Mouse (Mus musculus): Measurements from ENCODE around the gene Gm28557.
"Not testable (repeated sequence)": the region's sequence is repeated elsewhere in the genome, so short reads cannot be mapped to it uniquely, and the experiment has no call there.

Gene Gm28557

GRCm38 (mm10) chr13:67108194-67108820 is at the start of gene Gm28557:
TSS of gene Gm28557 (minus strand) at chr13:67108604.
- peak; percentile 97 for DNase-seq

- DNase-seq, result peak; percentile 90
Observed at GRCm38 (mm10) chr13:67128038-67128721, 19.8 kb upstream of the Gm28557 start.

GRCm38 (mm10) chr13:67127507-67127906 is 19.1 kb upstream of the Gm28557 start:
- not testable (repeated sequence) for DNase-seq

DNA sequence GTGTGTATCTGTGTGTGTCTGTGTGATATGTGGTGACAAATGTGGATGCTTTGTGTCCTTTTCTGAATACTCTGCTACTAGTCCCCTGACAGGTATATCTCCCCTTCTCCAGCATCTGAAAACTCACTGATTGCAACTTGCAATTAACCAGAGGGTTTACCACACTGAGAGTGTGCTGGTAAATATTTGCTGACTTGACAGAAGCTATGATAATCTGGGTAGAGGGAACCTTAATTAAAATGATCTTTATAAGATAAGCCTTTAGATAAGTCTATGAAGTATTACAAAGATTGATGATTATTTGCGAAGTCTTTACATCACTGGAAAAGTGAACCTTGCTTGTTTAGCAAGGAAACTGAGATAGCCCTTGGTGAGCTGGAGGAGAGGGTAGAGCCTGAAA is 16.1 kb upstream of the Gm28557 start:
- DNase-seq, result no peak

DNA sequence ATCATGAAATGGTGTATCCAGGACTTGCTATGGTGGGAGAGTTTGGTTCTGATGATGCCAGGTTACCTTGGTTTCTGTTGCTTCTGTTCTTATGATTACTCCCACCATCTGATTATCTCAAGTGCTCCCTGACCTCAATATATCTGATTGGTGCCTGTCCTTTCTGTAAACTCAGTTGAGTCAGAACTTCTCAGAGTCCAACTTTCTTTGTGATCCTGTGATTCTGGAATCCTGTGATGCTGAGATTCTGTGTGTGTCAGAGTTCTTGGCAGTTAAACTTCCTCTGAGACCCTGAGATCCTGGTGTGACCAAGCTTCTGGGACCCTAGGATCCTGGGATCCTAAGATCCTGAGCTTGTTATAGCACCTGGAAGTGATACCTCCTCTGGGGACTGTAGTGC is 13.0 kb upstream of the Gm28557 start, which contains the start of gene Zfp759:
TSS of gene Zfp759 (plus strand) at position 301 of the 400 bp plus-strand sequence.
- DNase-seq, result not testable (repeated sequence)

DNA sequence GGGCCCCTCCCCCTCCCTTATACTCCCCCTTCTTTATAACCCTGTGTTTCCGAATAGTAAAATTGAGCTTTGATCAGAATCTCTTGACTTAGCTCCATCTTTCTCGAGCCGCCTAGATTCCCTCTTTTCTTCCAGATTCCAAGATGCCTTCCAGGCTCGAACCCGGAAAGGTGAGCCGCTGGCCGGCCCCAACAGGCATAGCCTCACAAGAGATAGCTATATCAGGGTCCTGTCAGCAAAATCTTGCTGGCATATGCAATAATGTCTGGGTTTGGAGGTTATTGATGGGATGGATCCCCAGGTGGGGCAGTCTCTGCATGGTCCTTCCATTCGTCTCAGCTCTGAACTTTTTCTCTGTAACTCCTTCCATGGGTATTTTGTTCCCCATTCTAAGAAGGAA is 7.8 kb upstream of the Gm28557 start, which contains the start of gene Rslcan18:
TSS of gene Rslcan18 (minus strand) at position 101 of the 400 bp plus-strand sequence.
- not testable (repeated sequence) for DNase-seq

DNA sequence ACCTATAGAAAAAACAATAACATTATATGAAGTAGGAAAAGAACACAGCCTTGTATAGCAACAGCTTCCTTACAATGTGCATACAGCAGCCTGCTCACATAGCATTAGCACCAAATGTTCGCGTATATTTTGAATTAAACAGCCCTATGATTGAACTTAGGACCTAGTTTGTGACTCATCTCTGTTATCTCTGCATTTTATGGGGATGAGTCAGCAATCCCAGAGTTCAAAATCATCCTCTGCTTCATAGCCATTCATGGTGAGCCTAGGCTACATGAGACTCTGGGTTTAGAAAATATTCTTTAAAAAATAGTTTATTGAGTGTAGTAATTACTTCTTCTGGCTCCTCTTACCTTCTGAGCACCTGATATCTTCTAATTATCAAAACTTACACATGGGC is 4.9 kb upstream of the Gm28557 start:
- DNase-seq, result no peak

DNA sequence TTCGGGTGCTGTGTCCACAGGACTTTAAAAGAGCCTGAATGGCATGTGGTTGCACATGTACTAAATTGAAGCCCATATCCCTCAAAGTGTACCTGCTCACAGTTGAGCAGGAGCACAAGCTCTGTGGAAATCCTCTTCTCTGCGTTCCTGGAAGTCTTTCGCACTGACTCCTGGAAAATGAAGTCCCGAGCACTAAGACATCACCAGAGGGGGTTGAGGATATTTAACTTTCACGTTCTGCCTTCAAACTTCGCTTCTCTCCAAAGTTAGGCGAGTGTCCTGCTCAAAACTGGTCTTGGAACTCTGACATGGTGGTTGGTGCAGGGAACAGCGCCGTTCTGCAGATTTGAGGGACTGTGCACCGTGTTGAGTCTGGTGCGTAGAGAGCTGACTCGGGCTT is 3.7 kb upstream of the Gm28557 start:
- DNase-seq, result no peak

- no peak for DNase-seq
Observed at GRCm38 (mm10) chr13:67108821-67109206, 410 bp upstream of the Gm28557 start.

DNA sequence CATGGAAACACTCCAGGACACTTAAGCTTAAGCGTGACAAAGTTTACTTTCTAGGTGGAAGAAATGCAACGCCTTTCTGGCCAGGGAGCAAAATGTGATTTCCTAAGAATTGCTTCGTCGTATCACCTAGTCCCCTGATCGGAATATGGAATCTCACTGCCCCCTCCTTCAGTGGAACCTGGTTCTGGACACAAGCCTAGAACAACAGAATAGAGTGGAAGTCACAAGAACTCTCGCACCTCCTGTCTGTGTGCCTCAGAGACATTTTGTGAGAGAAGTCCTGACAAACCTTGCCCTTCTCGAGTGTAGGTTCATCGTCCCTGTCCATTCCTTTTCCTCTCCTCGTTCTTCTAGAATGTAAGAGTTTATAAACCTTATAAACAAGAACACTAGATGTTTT is 723 bp downstream of the Gm28557 start:
- DNase-seq, result no peak

GRCm38 (mm10) chr13:67097876-67098275 is 10.5 kb downstream of the Gm28557 start, which contains the start of gene Zfp708:
TSS of gene Zfp708 (minus strand) at chr13:67097976.
- no peak for DNase-seq

GRCm38 (mm10) chr13:67090154-67090553 is 18.2 kb downstream of the Gm28557 start:
- DNase-seq, result no peak

DNA sequence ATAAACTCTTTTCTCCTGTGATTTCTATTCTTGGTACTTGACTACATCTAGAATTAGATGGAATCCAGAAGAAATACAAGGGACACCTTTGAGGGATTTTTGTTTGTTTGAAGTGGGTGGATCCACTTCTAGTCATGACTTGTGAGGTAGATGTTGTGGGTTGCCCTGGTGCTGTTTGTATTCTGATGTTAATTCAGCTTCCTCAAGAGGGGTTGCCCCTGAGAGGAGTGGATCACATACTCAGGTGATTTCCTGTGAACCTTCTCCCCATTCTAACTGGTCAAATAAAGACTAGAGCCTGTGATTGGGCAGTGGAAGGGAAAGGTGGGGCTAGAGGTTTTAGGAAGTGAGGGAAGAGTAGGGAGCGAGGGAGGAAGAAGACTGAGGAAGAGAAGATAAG is 26.5 kb downstream of the Gm28557 start:
- no peak for DNase-seq

- peak; percentile 77 for DNase-seq
Observed at GRCm38 (mm10) chr13:67081142-67081713, 27.2 kb downstream of the Gm28557 start.

GRCm38 (mm10) chr13:67077244-67077643 is 31.2 kb downstream of the Gm28557 start:
- DNase-seq, result no peak

DNA sequence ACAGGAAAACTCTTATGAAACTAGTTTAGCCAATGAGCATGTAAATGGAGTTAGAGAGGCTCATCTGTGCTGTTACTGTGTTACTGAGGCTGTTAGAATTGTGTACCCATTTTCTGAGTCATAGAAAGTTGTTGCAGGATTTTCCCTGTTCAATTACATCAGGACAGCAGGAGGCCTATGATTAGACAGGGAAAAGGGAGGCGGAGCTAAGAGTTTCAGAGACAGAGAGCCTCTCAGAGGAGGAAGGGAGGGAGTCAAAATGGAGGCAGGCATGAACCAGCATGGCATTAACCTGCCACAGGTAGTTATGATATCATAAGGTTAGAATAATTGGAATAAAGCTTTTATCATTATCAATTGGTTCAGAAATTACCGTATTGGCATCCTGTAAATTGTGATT is 35.6 kb downstream of the Gm28557 start:
- DNase-seq, result no peak

GRCm38 (mm10) chr13:67065386-67065785 is 43.0 kb downstream of the Gm28557 start:
- no peak for DNase-seq

- no peak for DNase-seq
Observed at GRCm38 (mm10) chr13:67062427-67062826, 46.0 kb downstream of the Gm28557 start.

GRCm38 (mm10) chr13:67060786-67061358 is 47.5 kb downstream of the Gm28557 start, which contains the start of gene Zfp712:
TSS of gene Zfp712 (minus strand) at chr13:67061170.
- peak; percentile 94 for DNase-seq

DNA sequence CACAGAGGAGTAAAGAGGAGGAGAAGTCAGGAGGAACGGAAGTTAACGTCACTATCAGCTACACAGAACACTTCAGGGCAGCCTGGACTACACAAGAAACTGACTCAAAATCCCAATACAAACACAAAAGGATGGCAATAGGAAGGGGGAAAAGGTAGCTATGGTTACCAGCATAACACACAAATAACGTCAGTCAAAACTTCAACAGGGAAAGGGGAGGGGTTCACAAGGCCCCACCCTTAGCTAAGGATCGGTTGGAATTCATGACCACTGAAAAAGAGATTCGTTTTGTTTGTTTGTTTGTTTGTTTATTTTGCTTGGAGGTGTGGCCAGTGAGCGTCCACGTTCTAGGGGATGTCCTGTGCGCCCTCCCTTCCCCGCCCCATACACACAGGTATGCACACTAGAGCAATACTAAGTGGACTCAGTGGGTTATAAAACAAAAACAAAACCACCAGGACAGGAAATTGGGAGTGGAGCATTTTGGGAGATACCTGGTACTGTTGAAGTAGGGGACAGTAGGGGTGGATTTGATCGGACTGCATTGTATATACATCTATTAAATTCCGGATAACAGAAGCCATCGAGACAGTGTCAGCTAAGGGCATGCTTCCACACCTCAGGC is 48.1 kb downstream of the Gm28557 start:
- DNase-seq, result no peak

Measured in layer of hippocampus, adult 9-11 months (tissue).